Mouse (Mus musculus): Measurements from ENCODE around the gene Samd10. TPM values are rescaled to one million over a fixed set of nuclear protein-coding genes. Genes with fewer than 3 reads are reported as not detected.

Gene Samd10
- polyA plus RNA-seq, 1 experiment from 2014 or later, result 2.8 TPM

- no peak overlapping the region for H3K4me3 ChIP-seq (ENCODE audit: inconsistent target)
- 87% methylated on average over 5 of the region's 5 CpGs for WGBS (ENCODE audit: missing documents)
- peaks cover 5% of the 10 kb centered on the region for H3K79me2 ChIP-seq (ENCODE audit: inconsistent target)
- H3K27ac ChIP-seq, result no peak overlapping the region
- peaks cover 34% of the 10 kb centered on the region for H3K36me3 ChIP-seq (ENCODE audit: inconsistent target)
Observed at GRCm38 (mm10) chr2:181585506-181585905, 13.5 kb downstream of the Samd10 start.

GRCm38 (mm10) chr2:181584411-181584942 lies 14.5 kb downstream of the Samd10 start, which contains the start of gene Uckl1:
Uckl1 (minus strand) TSS chr2:181584892.
- no peak within 1 kb of the TSS for H3K4me3 ChIP-seq (ENCODE audit: inconsistent target)
- peaks cover 34% of the 10 kb centered on the region for H3K36me3 ChIP-seq (ENCODE audit: inconsistent target)
- WGBS (ENCODE audit: missing documents), result 95% methylated on average over 4 of the region's 4 CpGs

GRCm38 (mm10) chr2:181583460-181584257 lies 15.4 kb downstream of the Samd10 start:
- H3K79me2 ChIP-seq (ENCODE audit: inconsistent target), result peaks cover 23% of the 10 kb centered on the region
- H3K27ac ChIP-seq, result no peak overlapping the region
- H3K36me3 ChIP-seq (ENCODE audit: inconsistent target), result peaks cover 30% of the 10 kb centered on the region
- WGBS (ENCODE audit: missing documents), result 96% methylated on average over 3 of the region's 3 CpGs
- H3K4me3 ChIP-seq (ENCODE audit: inconsistent target), result no peak overlapping the region

More at GRCm38 (mm10) chr2:181584411-181584942, 14.5 kb downstream of the Samd10 start, which contains the start of gene Uckl1:
- Histone ChIP-seq H3K79me2 (ENCODE audit: inconsistent target) (peaks cover 15% of the 10 kb centered on the region), H3K27ac (no peak within 1 kb of the TSS)

- Histone ChIP-seq H3K79me2 (ENCODE audit: inconsistent target) (peaks cover 31% of the 10 kb centered on the region), H3K4me3 (ENCODE audit: inconsistent target) (no peak overlapping the region), H3K36me3 (ENCODE audit: inconsistent target) (peaks cover 25% of the 10 kb centered on the region), H3K27ac (no peak overlapping the region)
- 89% methylated on average over 1 of the region's 1 CpGs for WGBS (ENCODE audit: missing documents)
Observed at GRCm38 (mm10) chr2:181582939-181583338, 16.1 kb downstream of the Samd10 start.

GRCm38 (mm10) chr2:181582358-181582757 lies 16.7 kb downstream of the Samd10 start:
- H3K79me2 ChIP-seq (ENCODE audit: inconsistent target), result peaks cover 36% of the 10 kb centered on the region
- no peak overlapping the region for H3K27ac ChIP-seq
- WGBS (ENCODE audit: missing documents), result 97% methylated on average over 2 of the region's 2 CpGs
- no peak overlapping the region for H3K4me3 ChIP-seq (ENCODE audit: inconsistent target)
- H3K36me3 ChIP-seq (ENCODE audit: inconsistent target), result peaks cover 20% of the 10 kb centered on the region

- Histone ChIP-seq H3K79me2 (ENCODE audit: inconsistent target) (peaks cover 44% of the 10 kb centered on the region), H3K36me3 (ENCODE audit: inconsistent target) (peaks cover 14% of the 10 kb centered on the region), H3K4me3 (ENCODE audit: inconsistent target) (peak overlapping the region; percentile 85), H3K27ac (peak overlapping the region; percentile 90)
- 1% methylated on average over 49 of the region's 49 CpGs for WGBS (ENCODE audit: missing documents)
Observed at GRCm38 (mm10) chr2:181581402-181582120, 17.5 kb downstream of the Samd10 start.

- Histone ChIP-seq H3K79me2 (ENCODE audit: inconsistent target) (peaks cover 50% of the 10 kb centered on the region), H3K4me3 (ENCODE audit: inconsistent target) (peak overlapping the region; percentile 85), H3K27ac (peak overlapping the region; percentile 90), H3K36me3 (ENCODE audit: inconsistent target) (peaks cover 9% of the 10 kb centered on the region; the same call in 1 of the 2 replicates)
- WGBS (ENCODE audit: missing documents), result 0% methylated on average over 11 of the region's 11 CpGs
Observed at GRCm38 (mm10) chr2:181581016-181581401, 18.0 kb downstream of the Samd10 start.

- Histone ChIP-seq H3K27ac (peak overlapping the region; percentile 90), H3K79me2 (ENCODE audit: inconsistent target) (peaks cover 53% of the 10 kb centered on the region), H3K4me3 (ENCODE audit: inconsistent target) (peak overlapping the region; percentile 85), H3K36me3 (ENCODE audit: inconsistent target) (peaks cover 2% of the 10 kb centered on the region; the same call in 1 of the 2 replicates)
- 78% methylated on average over 5 of the region's 5 CpGs for WGBS (ENCODE audit: missing documents)
Observed at GRCm38 (mm10) chr2:181580131-181580772, 18.8 kb downstream of the Samd10 start.

GRCm38 (mm10) chr2:181579681-181580080 lies 19.3 kb downstream of the Samd10 start:
- Histone ChIP-seq H3K79me2 (ENCODE audit: inconsistent target) (peaks cover 53% of the 10 kb centered on the region), H3K4me3 (ENCODE audit: inconsistent target) (no peak overlapping the region), H3K36me3 (ENCODE audit: inconsistent target) (peaks cover 3% of the 10 kb centered on the region), H3K27ac (no peak overlapping the region)
- WGBS (ENCODE audit: missing documents), result 100% methylated on average over 1 of the region's 1 CpGs

- Histone ChIP-seq H3K4me3 (ENCODE audit: inconsistent target) (no peak overlapping the region), H3K36me3 (ENCODE audit: inconsistent target) (peaks cover 10% of the 10 kb centered on the region), H3K79me2 (ENCODE audit: inconsistent target) (peaks cover 53% of the 10 kb centered on the region), H3K27ac (no peak overlapping the region)
- 84% methylated on average over 5 of the region's 5 CpGs for WGBS (ENCODE audit: missing documents)
Observed at GRCm38 (mm10) chr2:181578790-181579618, 20.0 kb downstream of the Samd10 start.

GRCm38 (mm10) chr2:181577981-181578581 lies 20.9 kb downstream of the Samd10 start:
- H3K27ac ChIP-seq, result no peak overlapping the region
- H3K36me3 ChIP-seq (ENCODE audit: inconsistent target), result peaks cover 19% of the 10 kb centered on the region
- 95% methylated on average over 7 of the region's 7 CpGs for WGBS (ENCODE audit: missing documents)
- no peak overlapping the region for H3K4me3 ChIP-seq (ENCODE audit: inconsistent target)
- peaks cover 53% of the 10 kb centered on the region for H3K79me2 ChIP-seq (ENCODE audit: inconsistent target)

- WGBS (ENCODE audit: missing documents), result 89% methylated on average over 2 of the region's 2 CpGs
- no peak overlapping the region for H3K27ac ChIP-seq
- H3K36me3 ChIP-seq (ENCODE audit: inconsistent target), result peaks cover 29% of the 10 kb centered on the region
- H3K79me2 ChIP-seq (ENCODE audit: inconsistent target), result peaks cover 53% of the 10 kb centered on the region
- no peak overlapping the region for H3K4me3 ChIP-seq (ENCODE audit: inconsistent target)
Observed at GRCm38 (mm10) chr2:181577126-181577525, 21.9 kb downstream of the Samd10 start.

- WGBS (ENCODE audit: missing documents), result 96% methylated on average over 2 of the region's 2 CpGs
- peaks cover 34% of the 10 kb centered on the region for H3K36me3 ChIP-seq (ENCODE audit: inconsistent target)
- no peak overlapping the region for H3K27ac ChIP-seq
- H3K79me2 ChIP-seq (ENCODE audit: inconsistent target), result peaks cover 53% of the 10 kb centered on the region
- no peak overlapping the region for H3K4me3 ChIP-seq (ENCODE audit: inconsistent target)
Observed at GRCm38 (mm10) chr2:181576613-181577012, 22.4 kb downstream of the Samd10 start.
